Mouse (Mus musculus) cortical plate, adult 2 months (tissue): ENCODE measurements around the gene B3gntl1. TPM values are rescaled to one million over a fixed set of nuclear protein-coding genes. Genes with fewer than 3 reads are reported as not detected.

Experiments
- H3K27ac ChIP-seq: fragments of 200-500 bp; 2 replicates; pipeline ENCODE4 v1.5.1; 2012; ENCODE audit warnings: low read length, control low read depth, inconsistent platforms; ENCODE audit not compliant: insufficient read depth
- H3K4me1 ChIP-seq: fragments of 200-500 bp; 2 replicates; pipeline ENCODE4 v1.6.1; 2011; ENCODE audit warnings: low read length; ENCODE audit not compliant: control insufficient read depth, insufficient read depth
- H3K4me3 ChIP-seq: fragments of 200-500 bp; 2 replicates; pipeline ENCODE4 v1.5.1; 2011; ENCODE audit warnings: mild to moderate bottlenecking, low read length, control low read depth; ENCODE audit not compliant: insufficient read depth
- CTCF ChIP-seq: fragments of 200-500 bp; IDR thresholded peaks from 2 replicates; pipeline ENCODE4 v1.5.1; 2011; ENCODE audit warnings: mild to moderate bottlenecking, control low read depth, low read length; ENCODE audit not compliant: insufficient read depth; ENCODE audit errors: extremely low read depth
- POLR2A ChIP-seq: fragments of 200-500 bp; IDR thresholded peaks from 2 replicates; pipeline ENCODE4 v1.6.1; 2011; ENCODE audit warnings: mild to moderate bottlenecking, low read length, control low read depth; ENCODE audit not compliant: insufficient read depth; ENCODE audit errors: extremely low read depth
- polyA plus RNA-seq: library from polyadenylated mRNA; depleted of rRNA; stranded (reverse); fragments of >200 nt; gene quantifications from 2 replicates; pipeline ENCODE4 v1.2.3, GENCODE M21; 2012; rRNA removed

Gene B3gntl1
- polyA plus RNA-seq = 7.5 and 7.6 TPM in 2 replicates

DNA sequence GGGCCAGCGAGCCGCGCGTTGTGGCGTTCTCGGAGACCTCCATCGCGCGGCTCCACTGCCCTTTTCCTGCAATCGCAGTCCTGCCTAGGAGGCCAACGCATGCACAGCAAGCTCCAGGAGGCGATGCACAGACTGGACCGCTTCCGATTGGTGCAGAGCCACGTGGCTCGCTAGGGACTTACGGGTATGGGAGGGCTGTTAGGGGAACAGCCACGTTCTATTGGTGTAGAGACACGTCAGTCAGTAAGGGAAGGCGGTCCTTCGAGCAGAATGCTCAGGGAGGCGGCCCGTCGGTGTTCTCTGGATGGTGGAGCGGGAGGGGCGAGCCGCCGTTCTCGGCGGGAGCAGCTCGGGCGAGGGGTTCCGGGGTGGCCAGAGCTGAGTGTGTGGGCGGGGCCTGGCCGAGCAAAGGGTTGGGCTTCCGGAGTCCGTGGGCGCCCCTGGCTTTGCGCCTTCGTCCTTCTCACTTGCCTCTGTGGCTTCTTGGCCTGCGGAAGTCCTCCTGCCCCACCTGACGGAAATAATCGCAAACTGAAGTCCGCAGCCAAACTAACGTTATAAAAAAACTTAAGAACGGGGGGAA lies at the start of gene B3gntl1:
Gene B3gntl1 (minus strand): TSS at position 164 of the 583 bp plus-strand sequence.
- H3K27ac ChIP-seq = peak within 1 kb of the TSS; percentile 44
- no peaks in the 10 kb centered on the region for H3K4me1 ChIP-seq
- TF ChIP-seq CTCF = no peak
- peak; percentile 98 for TF ChIP-seq POLR2A
- peak within 1 kb of the TSS; percentile 82 for H3K4me3 ChIP-seq

DNA sequence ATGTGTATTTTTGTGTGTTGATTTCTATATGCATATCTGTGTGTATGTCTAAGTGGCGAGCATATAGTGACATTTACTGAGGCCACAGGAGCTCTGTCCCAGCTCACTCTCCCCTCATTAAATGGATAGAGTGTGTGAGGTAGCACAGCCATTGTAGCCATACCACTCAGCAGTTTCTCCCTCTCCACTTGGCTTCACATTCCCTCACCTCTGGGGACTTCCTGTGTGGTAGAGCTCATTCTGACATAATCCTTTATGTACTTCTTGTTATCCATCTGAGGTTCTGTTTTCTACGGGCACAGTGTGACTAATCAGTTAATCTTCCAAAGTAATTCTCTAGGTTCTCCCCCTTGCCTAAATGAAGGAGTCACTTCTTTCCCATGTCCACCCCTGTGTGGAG lies 49.5 kb upstream of the B3gntl1 start:
- no peak overlapping the region for H3K27ac ChIP-seq
- TF ChIP-seq POLR2A (no peak), CTCF (no peak)
- H3K4me1 ChIP-seq = 0 out of 2 replicates have a peak, but pooled peaks cover 1% of the 10 kb centered on the region
- H3K4me3 ChIP-seq = no peak overlapping the region

DNA sequence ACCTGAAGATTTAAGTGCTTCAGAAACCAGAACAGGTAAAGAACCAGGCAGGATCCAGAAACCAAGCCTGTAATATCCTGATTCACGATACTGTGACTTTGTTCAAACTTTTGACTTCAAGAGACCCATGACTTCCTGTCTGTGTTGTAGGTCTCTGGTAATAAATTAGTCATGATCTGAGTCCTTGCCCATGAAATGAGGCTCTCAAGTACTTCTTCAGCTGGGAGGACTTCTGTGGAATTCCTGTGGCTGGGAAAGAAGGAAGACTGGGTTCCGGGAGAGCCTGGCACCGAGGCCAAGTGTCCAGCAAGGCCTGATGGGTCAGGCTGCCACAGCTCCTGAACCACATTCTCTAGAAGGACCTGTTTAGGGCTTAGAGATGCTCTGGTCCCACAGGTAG lies 47.8 kb upstream of the B3gntl1 start:
- TF ChIP-seq CTCF = no peak
- TF ChIP-seq POLR2A = no peak
- no peak overlapping the region for H3K27ac ChIP-seq

DNA sequence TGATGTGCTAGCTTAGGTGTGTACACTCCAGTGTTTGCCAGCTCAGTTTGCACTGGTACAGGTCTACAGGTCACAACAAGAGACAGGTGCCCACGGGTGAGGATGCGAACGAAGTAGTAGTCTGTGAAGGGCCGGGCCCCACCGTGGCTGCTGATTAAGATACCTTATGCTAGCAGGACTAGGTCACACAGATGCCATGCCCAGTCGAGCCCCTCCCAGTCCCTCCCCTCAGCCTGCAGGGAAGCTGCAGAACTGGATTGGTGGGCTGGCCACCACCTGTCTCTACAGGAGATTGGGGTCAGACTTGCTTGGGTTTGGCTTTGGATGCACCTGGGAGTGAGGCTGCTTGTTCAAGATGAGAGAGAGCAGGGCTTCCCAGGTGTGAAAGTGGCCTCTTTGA lies 44.8 kb upstream of the B3gntl1 start:
- H3K4me3 ChIP-seq = no peak overlapping the region
- TF ChIP-seq CTCF (no peak), POLR2A (no peak)
- no peak overlapping the region for H3K27ac ChIP-seq
- no peaks in the 10 kb centered on the region for H3K4me1 ChIP-seq

More for the DNA sequence above, 47.8 kb upstream of the B3gntl1 start:
- no peaks in the 10 kb centered on the region for H3K4me1 ChIP-seq
- no peak overlapping the region for H3K4me3 ChIP-seq

DNA sequence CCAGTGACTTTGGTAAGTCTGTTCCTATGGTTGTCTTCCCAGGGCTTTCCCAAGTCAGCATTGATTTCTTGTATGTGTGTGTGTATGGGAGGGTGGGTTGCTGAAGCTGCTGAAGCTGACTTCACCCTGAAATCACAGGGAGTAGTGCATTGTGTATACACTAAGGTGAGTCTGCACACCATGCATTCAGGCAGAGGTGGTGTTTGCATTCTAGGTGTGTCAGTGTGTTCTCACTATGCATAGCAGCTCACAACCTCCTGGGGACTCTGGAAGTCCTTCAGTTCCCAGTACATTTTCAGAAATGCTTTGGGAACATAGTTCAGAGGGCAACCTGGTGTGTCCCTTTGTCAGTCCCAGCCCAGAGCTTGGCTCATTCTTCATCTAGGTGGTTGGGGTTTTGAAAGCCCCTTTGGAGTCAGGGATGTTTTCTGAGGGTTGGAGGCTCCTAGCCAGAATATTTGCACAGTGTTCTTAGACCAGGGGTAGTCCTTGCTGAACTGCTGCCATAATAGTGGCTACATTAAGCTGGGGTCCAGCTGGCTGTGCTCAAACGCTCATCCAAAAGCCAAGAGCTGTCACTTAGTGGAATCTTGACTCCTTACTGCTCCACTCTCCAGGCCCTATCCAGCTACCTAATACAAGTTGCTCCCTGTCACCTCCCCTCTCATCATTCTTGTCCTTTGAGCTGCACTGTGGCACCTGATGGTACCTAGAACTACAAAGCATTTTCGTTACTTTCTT lies 42.0 kb upstream of the B3gntl1 start:
- H3K27ac ChIP-seq = no peak overlapping the region
- no peaks in the 10 kb centered on the region for H3K4me1 ChIP-seq
- TF ChIP-seq POLR2A = no peak
- TF ChIP-seq CTCF = no peak
- no peak overlapping the region for H3K4me3 ChIP-seq

DNA sequence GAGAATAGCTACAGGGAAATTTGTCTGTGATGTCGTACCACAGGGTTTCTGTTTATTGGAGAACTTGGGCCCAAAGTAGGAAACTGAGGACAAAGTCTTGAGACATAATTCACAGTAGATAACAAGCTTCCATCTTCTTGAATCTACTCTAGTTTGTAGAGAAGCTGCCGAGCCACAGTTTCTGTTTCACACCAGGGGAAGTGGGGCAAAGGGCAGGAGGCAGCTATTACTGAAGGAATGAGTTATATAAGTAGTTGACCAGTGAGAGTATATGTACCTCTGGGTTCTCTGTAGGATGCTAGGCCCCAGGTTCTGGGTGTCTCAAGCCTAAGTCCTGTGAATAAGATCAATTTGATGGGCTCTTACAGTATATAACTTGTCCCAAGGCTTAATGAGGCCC lies 40.6 kb upstream of the B3gntl1 start:
- Histone ChIP-seq H3K27ac (no peak overlapping the region), H3K4me1 (no peaks in the 10 kb centered on the region), H3K4me3 (no peak overlapping the region)
- TF ChIP-seq POLR2A (no peak), CTCF (no peak)

DNA sequence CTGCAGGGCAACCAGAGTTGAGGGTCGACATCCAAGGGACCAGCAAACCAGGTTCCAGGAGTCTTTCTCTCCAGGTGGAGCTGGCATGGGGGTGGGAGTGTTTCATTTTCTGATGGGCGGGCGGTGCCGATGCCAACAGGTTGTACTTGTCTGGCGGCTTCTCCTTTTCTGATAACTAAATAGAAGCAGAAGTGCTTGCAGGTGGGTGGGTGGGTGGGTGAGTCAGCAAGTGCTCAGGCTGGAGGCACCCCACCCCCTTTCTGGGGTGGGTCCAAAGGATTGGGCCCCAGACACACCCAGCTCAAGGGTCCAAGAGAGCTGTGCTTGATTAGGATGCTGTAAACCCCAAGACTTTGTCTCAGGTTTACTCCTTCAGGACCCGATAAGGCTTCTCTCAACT lies 40.0 kb upstream of the B3gntl1 start:
- Histone ChIP-seq H3K4me1 (no peaks in the 10 kb centered on the region), H3K4me3 (no peak overlapping the region), H3K27ac (no peak overlapping the region)
- TF ChIP-seq CTCF (no peak), POLR2A (no peak)

DNA sequence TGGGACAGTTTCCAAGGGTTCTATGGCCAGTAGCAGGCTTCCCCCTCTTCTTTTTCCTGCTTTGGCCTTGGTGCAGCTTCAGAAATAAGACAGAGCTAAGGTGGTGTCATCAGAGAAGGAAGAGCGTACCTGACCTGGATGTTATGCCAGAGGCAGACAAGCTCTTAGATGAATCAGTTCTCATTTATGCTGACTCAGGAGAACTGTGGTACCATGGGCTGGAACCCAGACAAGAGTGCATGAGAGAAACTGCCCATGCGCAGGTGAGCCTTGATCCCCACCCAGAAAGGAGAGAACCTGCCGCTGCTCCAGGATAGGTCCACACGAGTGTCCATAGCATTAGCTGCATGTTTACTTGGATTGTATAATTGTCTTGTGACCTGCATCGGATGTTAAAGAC lies 37.3 kb upstream of the B3gntl1 start:
- Histone ChIP-seq H3K4me1 (peaks cover 1% of the 10 kb centered on the region; the same call in 1 of the 2 replicates), H3K4me3 (no peak overlapping the region), H3K27ac (no peak overlapping the region)
- TF ChIP-seq POLR2A (no peak), CTCF (no peak)

DNA sequence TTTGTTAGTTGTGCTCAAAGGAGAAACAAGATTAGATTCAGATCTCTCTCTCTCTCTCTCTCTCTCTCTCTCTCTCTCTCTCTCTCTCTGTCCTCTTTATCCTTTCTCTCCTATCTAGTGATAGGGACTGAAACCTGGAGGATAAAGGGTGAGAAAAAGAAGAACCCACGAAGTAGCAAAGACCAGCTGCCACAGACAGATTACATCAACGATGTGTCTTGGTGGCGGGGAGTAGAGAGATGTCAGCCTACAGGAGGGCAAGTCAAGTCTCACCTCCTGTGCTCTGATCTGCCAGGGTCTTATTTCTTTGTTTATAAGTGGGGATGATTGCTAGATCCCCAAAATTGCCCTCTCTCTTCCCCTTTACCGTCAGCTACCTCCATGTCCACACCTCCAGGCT lies 36.3 kb upstream of the B3gntl1 start:
- H3K4me1 ChIP-seq = peaks cover 1% of the 10 kb centered on the region; the same call in 1 of the 2 replicates
- no peak overlapping the region for H3K4me3 ChIP-seq
- TF ChIP-seq CTCF = no peak
- no peak for TF ChIP-seq POLR2A
- no peak overlapping the region for H3K27ac ChIP-seq

DNA sequence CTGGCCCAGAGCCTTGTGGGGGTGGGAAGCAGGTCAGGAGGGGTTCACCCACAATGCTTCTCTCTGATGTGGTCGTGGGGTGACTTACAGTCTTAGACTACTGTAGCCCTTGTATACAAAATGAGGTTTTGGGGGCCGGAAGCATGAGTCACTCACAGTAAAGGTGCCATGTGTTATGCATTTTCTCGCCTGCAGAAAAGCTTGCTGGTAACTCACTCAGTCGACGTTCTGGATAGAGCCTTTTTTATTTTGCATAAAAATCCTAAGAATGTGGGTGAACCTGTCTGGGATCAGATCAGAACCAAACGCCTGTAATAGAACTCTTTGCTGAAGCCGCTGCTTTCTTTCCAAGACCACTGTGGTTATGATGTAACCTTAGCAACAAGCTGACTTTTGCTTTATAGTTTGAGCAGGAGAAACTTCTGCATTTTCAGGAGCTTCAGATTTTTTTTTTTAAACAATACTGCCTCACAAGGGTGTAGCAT lies 33.6 kb upstream of the B3gntl1 start:
- TF ChIP-seq POLR2A = no peak
- TF ChIP-seq CTCF = no peak
- no peak overlapping the region for H3K4me3 ChIP-seq
- no peak overlapping the region for H3K27ac ChIP-seq
- H3K4me1 ChIP-seq = peaks cover 1% of the 10 kb centered on the region; the same call in 1 of the 2 replicates
